16 mouse cellular contexts compared by ENCODE assay signal in genomic region chr17:51169911-51170310, GRCm38 (mm10).
"Had no signal": no experiment of that assay in that cellular context is flagged by ENCODE, and none has a peak within 500 bp of the region (broad histone marks: within the 10 kb centered on the region; RNA-seq: fewer than 3 reads in every experiment).

No protein-coding gene starts in this region.

- H3K36me3 ChIP-seq: neural tube, embryonic 13.5 days; neural tube, embryonic 15.5 days; stomach, embryonic 15.5 days had no signal

- H3K4me3 ChIP-seq: neural tube, embryonic 13.5 days; neural tube, embryonic 15.5 days; stomach, embryonic 15.5 days had no signal

- H3K4me1 ChIP-seq: neural tube, embryonic 13.5 days; neural tube, embryonic 15.5 days; stomach, embryonic 15.5 days had no signal

- H3K27me3 ChIP-seq: neural tube, embryonic 13.5 days; neural tube, embryonic 15.5 days; stomach, embryonic 15.5 days had no signal

- DNase-seq: retina, postnatal 1 day; right cerebral cortex, adult 18-20 months; right cerebral cortex, postnatal 14 days; right cerebral cortex, postnatal 25 days; right cerebral cortex, postnatal 4 days; spleen, adult 18-20 months; thymus, adult 18-20 months; thymus, adult 2 months; thymus, postnatal 14 days; thymus, postnatal 25 days; thymus, postnatal 36 days; thymus, postnatal 4 days had no signal

- H3K27ac ChIP-seq: neural tube, embryonic 13.5 days; neural tube, embryonic 15.5 days; stomach, embryonic 15.5 days; stomach, postnatal 0 days had no signal
